ENCODE assay signal across 21 mouse cellular contexts in genomic region chr11:39868451-39868979, GRCm38 (mm10).
A peak's percentile ranks its signal among the peaks of the same experiment; 100 is the strongest.
DNase-seq lines count a peak whose midpoint lies in the region; ATAC-seq and TF ChIP-seq lines count a peak whose summit lies in the region.
"Had no signal": no experiment of that assay in that cellular context is flagged by ENCODE, and none has a peak within 500 bp of the region (broad histone marks: within the 10 kb centered on the region; RNA-seq: fewer than 3 reads in every experiment).

No protein-coding gene starts in this region.

- DNase-seq in hindbrain, embryonic 10.5 days (ENCODE audit: low spot score), result peak; percentile 2
- no peak for DNase-seq in neural tube, embryonic 10.5 days (ENCODE audit: extremely low spot score, low spot score)
- no peak for DNase-seq in hindbrain, embryonic 14.5 days (ENCODE audit: low spot score)
- peak; percentile 45 for DNase-seq in limb, embryonic 14.5 days (ENCODE audit: low spot score)
- no peak for DNase-seq in layer of hippocampus, adult 11-12 months (ENCODE audit: low spot score)
- DNase-seq: adrenal gland, adult 2 months; cerebellum, adult 18-20 months; gastrocnemius, postnatal 10 days; kidney, adult 9 months; kidney, postnatal 14 days; liver; thymus, postnatal 25 days had no signal

- H3K4me1 ChIP-seq in hindbrain, embryonic 10.5 days (replicated peaks), result no peaks in the 10 kb centered on the region
- no peaks in the 10 kb centered on the region for H3K4me1 ChIP-seq in hindbrain, embryonic 12.5 days
- H3K4me1 ChIP-seq in neural tube, embryonic 13.5 days (replicated peaks), result no peaks in the 10 kb centered on the region; the same call in 1 of the 2 replicates
- no peaks in the 10 kb centered on the region for H3K4me1 ChIP-seq in hindbrain, embryonic 14.5 days (replicated peaks; ENCODE audit: control insufficient read depth, insufficient read depth, low read length)
- H3K4me1 ChIP-seq in limb, embryonic 14.5 days (ENCODE audit: control insufficient read depth, insufficient read depth, low read length), result no peaks in the 10 kb centered on the region
- no peaks in the 10 kb centered on the region for H3K4me1 ChIP-seq in forebrain, embryonic 16.5 days (replicated peaks; ENCODE audit: control insufficient read depth, insufficient read depth, low read length)
- H3K4me1 ChIP-seq: embryonic facial prominence, embryonic 15.5 days had no signal

- H3K27me3 ChIP-seq in hindbrain, embryonic 10.5 days (ENCODE audit: insufficient read depth, poor library complexity, severe bottlenecking), result no peaks in the 10 kb centered on the region
- H3K27me3 ChIP-seq in hindbrain, embryonic 12.5 days, result no peaks in the 10 kb centered on the region
- no peaks in the 10 kb centered on the region for H3K27me3 ChIP-seq in neural tube, embryonic 13.5 days
- no peaks in the 10 kb centered on the region for H3K27me3 ChIP-seq in hindbrain, embryonic 14.5 days (ENCODE audit: control insufficient read depth, insufficient read depth, low read length)
- H3K27me3 ChIP-seq in limb, embryonic 14.5 days (ENCODE audit: control insufficient read depth, insufficient read depth, low read length), result no peaks in the 10 kb centered on the region
- H3K27me3 ChIP-seq in forebrain, embryonic 16.5 days (replicated peaks; ENCODE audit: control insufficient read depth, insufficient read depth, low read length), result no peaks in the 10 kb centered on the region
- H3K27me3 ChIP-seq: embryonic facial prominence, embryonic 15.5 days had no signal

- H3K27ac ChIP-seq in hindbrain, embryonic 10.5 days, result no peak overlapping the region
- H3K27ac ChIP-seq in hindbrain, embryonic 12.5 days, result no peak overlapping the region
- H3K27ac ChIP-seq in neural tube, embryonic 13.5 days (replicated peaks), result no peak overlapping the region
- H3K27ac ChIP-seq in hindbrain, embryonic 14.5 days, result no peak overlapping the region; the same call in 1 of the 2 replicates
- no peak overlapping the region for H3K27ac ChIP-seq in limb, embryonic 14.5 days (replicated peaks; ENCODE audit: low read depth, low read length)
- H3K27ac ChIP-seq in forebrain, embryonic 16.5 days (ENCODE audit: low read length), result no peak overlapping the region
- H3K27ac ChIP-seq: embryonic facial prominence, embryonic 15.5 days; layer of hippocampus, adult 2 months; macrophage had no signal

- no peak for TF ChIP-seq POLR2A in limb, embryonic 14.5 days (IDR thresholded peaks at IDR 0.05; ENCODE audit: borderline replicate concordance, extremely low read depth, insufficient read depth, insufficient read length)

- no peak overlapping the region for H3K9ac ChIP-seq in hindbrain, embryonic 12.5 days
- H3K9ac ChIP-seq in neural tube, embryonic 13.5 days, result no peak overlapping the region
- H3K9ac ChIP-seq in hindbrain, embryonic 14.5 days, result no peak overlapping the region
- H3K9ac ChIP-seq in limb, embryonic 14.5 days (ENCODE audit: low read depth, low read length, severe bottlenecking), result no peak overlapping the region
- H3K9ac ChIP-seq in forebrain, embryonic 16.5 days (replicated peaks; ENCODE audit: low read depth, low read length), result no peak overlapping the region
- H3K9ac ChIP-seq: embryonic facial prominence, embryonic 15.5 days had no signal

- no peaks in the 10 kb centered on the region for H3K36me3 ChIP-seq in hindbrain, embryonic 10.5 days
- H3K36me3 ChIP-seq in hindbrain, embryonic 12.5 days, result no peaks in the 10 kb centered on the region
- H3K36me3 ChIP-seq in neural tube, embryonic 13.5 days, result no peaks in the 10 kb centered on the region
- H3K36me3 ChIP-seq in hindbrain, embryonic 14.5 days (replicated peaks; ENCODE audit: control insufficient read depth, insufficient read depth), result no peaks in the 10 kb centered on the region
- H3K36me3 ChIP-seq in limb, embryonic 14.5 days (ENCODE audit: control insufficient read depth, insufficient read depth, low read length), result no peaks in the 10 kb centered on the region
- no peaks in the 10 kb centered on the region for H3K36me3 ChIP-seq in forebrain, embryonic 16.5 days (ENCODE audit: control insufficient read depth, insufficient read depth)
- H3K36me3 ChIP-seq: embryonic facial prominence, embryonic 15.5 days had no signal

- no peak overlapping the region for H3K4me2 ChIP-seq in hindbrain, embryonic 12.5 days (replicated peaks)
- H3K4me2 ChIP-seq in neural tube, embryonic 13.5 days, result no peak overlapping the region
- no peak overlapping the region for H3K4me2 ChIP-seq in hindbrain, embryonic 14.5 days (replicated peaks)
- H3K4me2 ChIP-seq in limb, embryonic 14.5 days (replicated peaks; ENCODE audit: low read depth, low read length, severe bottlenecking), result no peak overlapping the region
- H3K4me2 ChIP-seq in forebrain, embryonic 16.5 days (ENCODE audit: low read length), result no peak overlapping the region
- H3K4me2 ChIP-seq: embryonic facial prominence, embryonic 15.5 days; heart, embryonic 11.5 days had no signal

- 84% methylated on average over 6 of the region's 6 CpGs for WGBS in hindbrain, embryonic 10.5 days
- 71% methylated on average over 6 of the region's 6 CpGs for WGBS in hindbrain, embryonic 12.5 days
- WGBS in neural tube, embryonic 13.5 days, result 38% methylated on average over 6 of the region's 6 CpGs
- 55% methylated on average over 6 of the region's 6 CpGs for WGBS in hindbrain, embryonic 14.5 days
- 54% methylated on average over 6 of the region's 6 CpGs for WGBS in limb, embryonic 14.5 days
- WGBS in forebrain, embryonic 16.5 days, result 82% methylated on average over 6 of the region's 6 CpGs

- no peak overlapping the region for H3K4me3 ChIP-seq in hindbrain, embryonic 10.5 days
- H3K4me3 ChIP-seq in hindbrain, embryonic 12.5 days, result no peak overlapping the region
- no peak overlapping the region for H3K4me3 ChIP-seq in neural tube, embryonic 13.5 days
- H3K4me3 ChIP-seq in hindbrain, embryonic 14.5 days (replicated peaks; ENCODE audit: low read length), result no peak overlapping the region
- no peak overlapping the region for H3K4me3 ChIP-seq in limb, embryonic 14.5 days (replicated peaks; ENCODE audit: low read length)
- H3K4me3 ChIP-seq in forebrain, embryonic 16.5 days (replicated peaks; ENCODE audit: low read length), result no peak overlapping the region
- H3K4me3 ChIP-seq: embryonic facial prominence, embryonic 15.5 days; layer of hippocampus, adult 2 months had no signal

- H3K9me3 ChIP-seq in hindbrain, embryonic 10.5 days, result no peaks in the 10 kb centered on the region
- H3K9me3 ChIP-seq in hindbrain, embryonic 12.5 days (replicated peaks), result no peaks in the 10 kb centered on the region
- no peaks in the 10 kb centered on the region for H3K9me3 ChIP-seq in neural tube, embryonic 13.5 days
- H3K9me3 ChIP-seq in hindbrain, embryonic 14.5 days (ENCODE audit: control insufficient read depth, low read length), result no peaks in the 10 kb centered on the region
- no peaks in the 10 kb centered on the region for H3K9me3 ChIP-seq in limb, embryonic 14.5 days (ENCODE audit: control insufficient read depth, low read length)
- no peaks in the 10 kb centered on the region for H3K9me3 ChIP-seq in forebrain, embryonic 16.5 days (ENCODE audit: control insufficient read depth, low read length)
- H3K9me3 ChIP-seq: embryonic facial prominence, embryonic 15.5 days had no signal

- ATAC-seq in hindbrain, embryonic 12.5 days (ENCODE audit: low FRiP score), result no peak
- ATAC-seq in neural tube, embryonic 13.5 days (ENCODE audit: low read depth), result peak; percentile 76
- ATAC-seq in hindbrain, embryonic 14.5 days (ENCODE audit: low FRiP score), result peak; percentile 73; the same call in 1 of the 2 replicates
- peak; percentile 67; the same call in 1 of the 2 replicates for ATAC-seq in limb, embryonic 14.5 days (ENCODE audit: low FRiP score, low read depth)
- no peak for ATAC-seq in forebrain, embryonic 16.5 days
- ATAC-seq: forebrain, embryonic 14.5 days; intestine, embryonic 16.5 days had no signal

Comparison
In these comparisons a context has a peak if more than half of its experiments do, and no peak if none do; other contexts are left out.
1. DNase-seq: peak in hindbrain, embryonic 10.5 days (single experiment) and limb, embryonic 14.5 days (single experiment); none in neural tube, embryonic 10.5 days (single experiment), hindbrain, embryonic 14.5 days (single experiment) and layer of hippocampus, adult 11-12 months (single experiment).
2. ATAC-seq: peak in neural tube, embryonic 13.5 days (single experiment), hindbrain, embryonic 14.5 days (single experiment) and limb, embryonic 14.5 days (single experiment); none in hindbrain, embryonic 12.5 days (single experiment) and forebrain, embryonic 16.5 days (single experiment).